Mouse (Mus musculus) embryo, embryonic 11 days (tissue): Measurements from ENCODE around the gene Fkbp1b.
"Not testable (repeated sequence)": the region's sequence is repeated elsewhere in the genome, so short reads cannot be mapped to it uniquely, and the experiment has no call there.

Experiments
- DNase-seq: peaks from one replicate; pipeline ENCODE4 v3.0.0-alpha.2; 2015

Gene Fkbp1b

DNA sequence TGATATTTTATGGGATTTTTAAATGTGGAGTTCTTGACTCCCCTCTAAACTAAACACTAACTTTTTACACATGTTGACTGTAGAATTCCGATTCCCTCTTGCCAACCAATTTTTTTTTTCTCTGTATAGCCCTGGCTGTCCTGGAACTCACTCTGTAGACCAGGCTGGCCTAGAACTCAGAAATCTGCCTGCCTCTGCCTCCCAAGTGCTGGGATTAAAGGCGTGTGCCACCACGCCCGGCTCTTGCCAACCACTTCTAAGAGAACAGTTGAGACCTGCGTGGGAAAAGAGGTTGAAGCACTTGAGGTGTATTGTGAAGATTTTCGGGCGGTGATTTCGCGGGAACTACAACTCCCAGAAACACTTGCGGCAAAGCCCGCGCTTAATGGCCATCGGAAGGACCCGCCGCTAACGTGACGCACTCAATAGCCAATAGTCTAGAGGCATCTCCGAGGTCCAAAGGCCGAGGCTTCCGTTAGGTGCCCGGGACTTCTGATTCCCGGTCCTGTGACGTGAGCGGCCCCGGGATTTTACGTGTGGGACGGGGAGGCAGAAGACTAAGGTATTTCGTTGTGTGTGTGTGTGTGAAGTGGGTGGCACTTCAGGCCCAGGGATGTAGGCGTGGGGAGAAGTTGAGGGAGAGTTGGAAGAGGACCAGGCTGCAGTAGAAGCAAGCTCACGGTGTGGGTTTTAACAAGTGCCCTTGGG lies 1.7 kb upstream of the Fkbp1b start, which contains the start of gene Wdcp:
Gene Wdcp (plus strand): TSS at position 414 of the 708 bp plus-strand sequence.
- peak; percentile 96 for DNase-seq

DNA sequence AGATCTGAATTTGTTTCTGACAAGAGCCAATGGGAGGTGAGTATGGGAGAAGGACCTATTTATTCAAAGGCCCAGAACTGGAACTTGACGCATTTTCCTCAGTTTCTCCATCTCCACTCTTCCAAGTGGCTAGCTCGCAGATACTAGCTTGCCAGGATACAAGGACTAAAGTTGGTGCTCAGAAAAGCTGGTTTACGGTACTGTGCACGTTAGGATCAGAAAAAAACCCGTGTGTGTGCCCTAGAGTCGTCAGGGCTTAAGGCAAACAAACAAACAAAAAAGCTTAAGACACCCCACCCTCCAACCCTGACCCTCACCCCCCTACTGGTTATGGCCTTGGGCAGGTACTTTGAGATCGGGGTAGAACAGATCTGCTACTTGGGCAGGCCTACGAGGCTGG lies 1.1 kb upstream of the Fkbp1b start:
- no peak for DNase-seq

DNA sequence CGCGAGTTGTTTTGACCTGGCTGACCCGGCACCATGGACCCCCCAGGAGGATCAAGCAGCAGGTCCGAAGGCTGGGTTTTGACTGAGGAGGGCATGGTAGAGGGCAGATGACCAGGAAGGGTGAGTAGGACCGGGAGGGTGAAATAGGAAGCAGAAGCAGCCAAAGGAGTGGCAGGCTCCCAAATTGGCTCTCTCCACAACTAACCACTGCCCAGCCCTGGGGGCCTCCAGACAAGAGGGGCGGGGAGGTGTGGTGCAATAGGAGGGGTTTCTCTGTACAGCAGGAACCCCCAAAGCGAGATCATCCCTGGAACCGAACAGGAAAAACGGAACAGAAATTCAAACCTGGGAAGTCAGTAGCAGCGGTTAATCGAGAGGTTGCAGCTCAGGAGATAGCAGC lies 650 bp downstream of the Fkbp1b start:
- no peak for DNase-seq

DNA sequence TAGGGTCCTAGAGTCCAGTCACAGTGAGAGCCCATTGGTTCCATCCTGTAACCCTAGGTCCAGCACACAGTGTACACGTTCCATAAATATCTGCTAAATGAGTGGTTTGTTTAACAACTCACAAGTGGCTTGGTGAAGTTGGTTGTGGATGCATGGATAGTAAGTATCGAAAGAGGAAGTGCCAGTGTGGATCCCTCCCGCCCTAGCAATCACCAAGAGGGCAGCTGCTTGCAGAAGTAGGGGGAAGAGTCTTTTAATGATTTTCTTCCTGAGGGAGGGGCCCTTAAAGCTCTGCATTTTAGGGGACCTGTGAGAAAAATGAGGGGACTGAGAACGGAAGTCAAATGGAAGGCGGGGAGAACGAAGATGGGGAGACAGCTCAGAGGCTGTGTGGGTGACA lies 1.4 kb downstream of the Fkbp1b start:
- DNase-seq = no peak

DNA sequence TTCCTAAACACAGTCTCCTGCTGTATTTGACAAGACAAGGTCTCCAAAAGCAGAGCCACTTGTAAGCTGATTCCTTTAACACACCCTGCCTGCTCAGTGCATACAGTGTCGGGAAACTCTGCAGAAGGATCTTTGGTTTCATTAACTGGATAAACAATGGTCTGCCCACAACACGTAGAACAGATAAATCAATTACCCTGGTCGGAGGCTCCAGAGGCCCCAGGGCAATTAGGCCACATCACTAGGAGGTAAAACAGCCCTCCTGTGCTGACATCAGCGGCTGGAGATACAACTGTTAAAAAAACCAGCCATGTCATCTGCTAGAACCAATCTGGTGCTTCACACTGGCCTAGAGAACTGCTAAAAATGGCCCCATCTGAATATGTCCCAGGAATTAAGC lies 4.4 kb downstream of the Fkbp1b start:
- no peak for DNase-seq

DNA sequence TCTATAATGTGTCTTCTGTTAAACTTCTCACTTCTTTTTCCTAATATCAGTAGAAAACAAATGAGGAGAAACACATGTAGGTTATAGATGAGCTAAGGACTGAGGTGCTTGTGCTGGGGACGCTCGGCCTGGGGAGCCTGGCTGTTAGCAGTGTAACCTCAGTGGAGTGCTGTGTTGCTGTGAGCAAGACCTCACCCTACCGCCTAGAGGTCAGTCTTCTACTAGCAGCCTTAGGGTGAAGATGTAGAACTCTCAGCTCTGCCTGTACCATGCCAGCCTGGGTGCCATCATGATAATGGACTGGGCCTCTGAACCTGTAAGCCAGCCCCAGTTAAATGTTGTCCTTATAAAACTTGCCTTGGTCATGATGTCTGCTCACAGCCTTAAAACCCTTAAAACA lies 14.1 kb downstream of the Fkbp1b start:
- DNase-seq = no peak

DNA sequence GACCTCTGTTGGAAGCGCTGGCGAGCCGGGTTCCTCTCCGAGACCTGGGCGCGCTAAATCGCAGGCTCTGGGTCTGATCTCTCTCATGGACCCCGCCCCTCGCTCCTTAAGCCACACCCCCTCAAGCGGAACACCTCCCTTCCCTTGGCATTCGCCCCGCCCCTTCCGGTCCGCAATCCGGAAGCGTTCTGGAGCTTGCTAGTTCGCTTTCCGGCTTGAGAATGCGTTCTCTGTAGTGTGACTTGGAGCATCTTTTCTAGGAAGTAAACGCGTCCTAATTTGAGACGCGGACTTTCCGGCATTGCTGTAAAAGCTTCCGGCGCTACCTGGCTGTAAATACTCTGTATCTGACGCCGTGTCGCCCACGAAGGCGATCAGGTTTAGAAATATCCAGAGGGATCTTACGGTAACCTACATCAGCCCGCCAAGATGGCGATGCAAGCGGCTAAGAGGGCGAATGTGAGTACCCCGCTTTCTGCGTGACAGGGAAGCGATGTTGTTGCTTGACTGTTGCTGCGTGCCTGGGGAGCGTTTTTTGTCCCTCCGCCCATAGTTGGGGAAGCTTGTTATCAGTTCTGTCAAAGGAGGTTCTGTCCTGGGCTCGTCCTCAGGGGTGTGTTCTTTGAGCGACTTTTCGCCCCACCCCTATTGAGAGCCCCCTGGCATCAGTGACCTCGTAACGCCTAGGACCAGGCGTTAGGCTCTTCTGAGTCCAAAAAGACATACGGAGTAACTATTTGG lies 23.9 kb downstream of the Fkbp1b start, which contains the start of gene Sf3b6:
Gene Sf3b6 (plus strand): TSS at position 184 of the 741 bp plus-strand sequence.
- peak; percentile 98 for DNase-seq

DNA sequence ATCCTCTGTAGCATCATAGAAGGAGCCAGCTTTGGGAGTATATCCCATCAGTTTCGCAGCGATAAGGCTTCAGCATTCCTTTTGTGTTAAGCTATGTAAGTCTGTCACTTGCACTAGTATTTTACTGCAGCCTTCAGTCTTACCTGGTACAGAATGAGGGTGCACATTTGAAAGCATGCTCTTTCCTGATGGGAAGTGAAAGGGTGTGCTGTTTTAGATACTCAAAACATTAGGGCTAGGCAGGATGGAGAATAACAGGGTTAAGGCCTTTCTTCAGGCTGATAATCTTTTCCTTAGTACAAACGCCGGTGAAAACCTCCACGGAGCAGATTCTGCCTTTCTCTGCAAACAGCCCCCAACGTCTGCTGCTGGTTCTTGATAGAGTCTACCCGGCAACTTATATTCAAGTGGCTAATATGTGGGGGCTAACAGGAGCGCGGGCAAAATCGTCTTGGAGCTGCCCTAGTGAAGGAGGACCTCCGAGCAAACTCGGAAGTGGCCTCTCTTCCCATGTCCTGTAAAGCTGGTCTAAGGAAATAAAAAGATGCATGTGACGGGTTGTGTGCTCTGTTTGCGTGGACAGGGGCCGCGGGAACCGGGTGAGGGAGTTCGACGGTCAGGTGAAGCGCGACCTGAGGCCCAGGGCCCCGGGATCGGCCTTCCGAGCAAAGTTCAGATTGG lies 24.6 kb downstream of the Fkbp1b start:
- peak; percentile 7 for DNase-seq

DNA sequence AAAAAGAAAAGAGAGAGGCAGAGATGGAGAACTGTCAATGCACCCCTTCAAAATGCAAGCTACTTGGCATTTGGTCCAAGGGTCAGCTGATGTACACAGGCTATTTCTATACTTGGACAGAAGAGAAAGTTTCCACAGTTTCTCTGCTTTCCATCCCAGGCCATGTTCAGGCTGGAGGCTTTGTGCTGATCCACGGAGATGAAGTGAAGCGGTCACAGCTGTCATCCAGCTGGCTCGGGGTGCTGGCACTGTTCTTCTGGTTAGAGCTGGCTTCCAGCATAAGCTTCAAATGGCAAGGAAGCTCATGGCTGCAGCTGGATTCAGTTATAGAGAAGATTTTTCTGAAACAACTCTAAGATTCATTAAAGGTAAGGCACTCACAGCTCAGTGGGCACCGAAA lies 27.8 kb downstream of the Fkbp1b start:
- DNase-seq = no peak

DNA sequence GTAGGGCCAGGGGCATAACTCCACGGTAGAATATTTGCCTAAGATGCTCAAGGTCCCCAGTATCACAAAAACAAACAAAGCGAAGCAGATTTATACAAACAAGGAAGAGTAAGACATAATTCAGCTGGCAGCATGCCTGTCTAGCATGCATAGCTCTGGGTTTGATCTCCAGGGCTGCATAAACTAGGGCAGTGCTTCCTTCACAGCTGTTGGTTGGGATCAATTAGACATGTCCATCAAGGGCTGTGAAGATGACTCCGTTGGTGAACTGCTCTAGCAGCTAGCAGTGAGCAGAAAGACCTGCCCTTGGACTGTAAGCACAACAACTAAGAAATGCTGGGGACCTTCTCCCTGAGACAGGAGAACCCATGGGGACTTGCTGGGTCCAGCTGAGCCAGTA lies 29.7 kb downstream of the Fkbp1b start:
- no peak for DNase-seq

DNA sequence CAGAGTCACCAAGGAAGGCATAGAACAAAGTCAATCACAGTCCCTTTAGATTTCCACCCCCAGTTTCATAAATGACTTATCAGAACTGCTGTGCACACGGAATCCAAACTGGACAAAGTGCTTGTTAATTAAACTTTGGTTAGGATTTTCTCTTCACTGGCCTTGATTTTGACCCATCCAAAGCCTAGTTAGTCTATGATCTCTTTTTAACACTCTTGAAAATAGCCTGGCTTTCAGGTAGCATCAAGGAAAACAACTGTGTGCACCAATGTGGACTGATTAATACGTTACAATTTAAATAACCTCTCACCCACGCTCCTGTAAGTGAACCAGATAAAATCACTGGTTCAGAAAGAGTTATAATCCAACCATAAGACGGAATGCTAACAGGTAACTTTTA lies 30.4 kb downstream of the Fkbp1b start:
- DNase-seq = no peak

DNA sequence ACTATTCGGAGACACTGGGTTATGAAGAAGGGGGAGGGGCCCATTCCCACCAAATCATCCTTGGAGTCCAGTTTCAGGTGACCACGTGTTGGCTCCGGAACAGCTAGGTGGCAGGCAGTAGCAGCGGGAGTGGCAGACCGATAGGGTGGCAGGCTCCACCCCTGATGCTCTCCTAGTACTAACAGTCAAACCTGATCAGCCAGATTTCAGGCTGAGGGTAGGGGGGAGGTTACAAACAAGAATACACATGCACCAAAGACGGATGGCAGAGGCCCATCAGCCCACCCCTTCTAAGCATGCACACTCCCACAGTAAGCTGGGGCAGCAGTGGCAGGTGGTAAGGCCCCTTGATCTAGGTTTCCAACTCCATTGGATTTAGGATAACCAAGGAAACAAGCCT lies 43.9 kb downstream of the Fkbp1b start:
- DNase-seq = not testable (repeated sequence)

DNA sequence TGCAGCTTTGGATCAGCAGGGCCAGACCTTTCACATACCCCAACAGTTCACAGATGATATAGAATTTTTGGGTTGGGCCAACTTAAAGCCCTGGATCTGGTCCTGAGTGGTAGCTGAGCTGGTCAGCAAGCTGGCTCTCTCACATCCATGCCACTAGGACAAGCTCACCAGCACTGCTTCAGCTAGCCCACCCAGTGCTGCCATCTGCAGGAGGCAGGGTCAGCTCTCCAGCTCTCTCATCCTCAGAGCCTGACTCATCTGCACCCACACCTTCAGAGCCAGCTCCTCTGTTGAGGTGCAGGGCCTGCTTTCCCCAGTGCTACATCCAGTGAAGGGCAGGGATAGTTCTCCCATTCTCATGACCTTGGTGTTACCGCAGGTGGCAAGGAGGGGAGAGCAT lies 47.7 kb downstream of the Fkbp1b start:
- DNase-seq = peak; percentile 33

DNA sequence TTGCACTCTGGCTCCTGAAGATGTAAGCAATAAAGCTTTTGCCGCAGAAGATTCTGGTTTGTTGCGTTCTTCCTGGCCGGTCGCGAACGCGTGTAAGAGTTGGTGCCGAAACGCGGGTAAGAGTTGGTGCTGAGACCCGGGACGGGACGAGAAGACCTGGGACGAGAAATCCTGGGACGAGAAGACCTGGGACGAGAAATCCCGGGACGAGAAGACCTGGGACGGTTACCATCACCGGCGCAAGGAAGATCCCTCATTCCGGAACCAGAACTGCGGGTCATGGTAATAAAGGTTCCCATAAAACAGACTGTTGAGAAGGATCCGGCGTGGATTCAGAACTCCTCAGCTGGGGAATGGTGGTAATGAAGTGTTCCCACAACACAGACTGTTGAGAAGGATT lies 53.3 kb downstream of the Fkbp1b start:
- DNase-seq = not testable (repeated sequence)

DNA sequence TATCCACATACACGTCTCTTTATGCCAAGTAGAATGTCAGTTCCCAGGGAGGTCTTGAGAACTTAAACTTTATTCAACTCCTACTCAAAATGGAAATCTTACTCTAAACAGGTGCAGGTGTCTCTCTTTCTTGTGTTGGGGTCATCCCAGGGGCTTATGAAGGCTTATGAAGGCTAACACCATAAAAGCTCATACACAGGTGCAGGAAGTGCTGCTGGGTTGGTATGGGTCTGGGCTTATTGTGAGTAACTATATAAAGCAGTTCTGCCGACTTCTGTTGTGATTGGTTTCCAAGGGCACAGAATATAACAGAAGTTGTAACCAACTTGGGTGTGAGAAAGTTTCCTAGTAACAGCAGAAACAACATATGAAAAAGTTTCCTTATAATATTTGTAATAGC lies 56.9 kb downstream of the Fkbp1b start:
- no peak for DNase-seq

DNA sequence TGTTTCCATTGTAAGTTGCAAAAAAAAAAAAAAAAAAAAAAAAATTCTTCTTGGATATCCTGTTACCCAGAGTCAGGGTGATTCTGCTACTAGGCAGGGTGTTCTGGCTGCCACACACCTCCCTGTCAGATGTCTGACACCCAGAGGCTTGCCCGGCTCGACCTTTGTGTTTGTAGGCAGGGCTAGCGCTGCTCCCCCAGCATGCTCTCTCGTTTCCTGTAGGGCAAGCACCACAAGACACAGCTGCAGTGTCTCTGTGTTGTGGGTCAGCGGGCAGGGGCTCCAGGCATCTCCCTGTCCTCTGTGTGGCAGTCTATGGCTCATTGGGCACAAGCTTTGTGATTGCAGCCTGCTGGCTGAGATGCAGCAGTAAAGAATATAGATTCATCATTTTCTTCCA lies 57.8 kb downstream of the Fkbp1b start:
- DNase-seq = no peak
